Mouse (Mus musculus) neural tube, embryonic 13.5 days (tissue): ENCODE results near the gene Dnajc1. TPM values are rescaled to one million over a fixed set of nuclear protein-coding genes. Genes with fewer than 3 reads are reported as not detected.

Experiments
- ATAC-seq: fragments of 200-750 bp; cut with Nextera tagmentation; 2 replicates; pipeline ENCODE4 v1.8.0; 2017; ENCODE audit warnings: low read depth, mild to moderate bottlenecking, moderate TSS enrichment, moderate library complexity
- H3K27ac ChIP-seq: fragments of 300-500 bp; sonication (generic); replicated peaks from 2 replicates; pipeline ENCODE4 v1.5.1; 2015; ENCODE audit warnings: moderate library complexity, mild to moderate bottlenecking, inconsistent platforms
- H3K27me3 ChIP-seq: fragments of 300-500 bp; sonication (generic); 2 replicates; pipeline ENCODE4 v1.6.1; 2015; ENCODE audit warnings: mild to moderate bottlenecking, inconsistent platforms
- H3K36me3 ChIP-seq: fragments of 300-500 bp; sonication (generic); 2 replicates; pipeline ENCODE4 v1.6.1; 2015; ENCODE audit warnings: mild to moderate bottlenecking, inconsistent platforms
- H3K4me1 ChIP-seq: fragments of 300-500 bp; sonication (generic); replicated peaks from 2 replicates; pipeline ENCODE4 v1.6.1; 2015; ENCODE audit warnings: inconsistent platforms
- H3K4me2 ChIP-seq: fragments of 300-500 bp; sonication (generic); 2 replicates; pipeline ENCODE4 v1.6.1; 2015; ENCODE audit warnings: inconsistent platforms, mild to moderate bottlenecking, moderate library complexity
- H3K4me3 ChIP-seq: fragments of 300-500 bp; sonication (generic); 2 replicates; pipeline ENCODE4 v1.5.1; 2015; ENCODE audit warnings: mild to moderate bottlenecking, inconsistent platforms
- H3K9ac ChIP-seq: fragments of 300-500 bp; sonication (generic); 2 replicates; pipeline ENCODE4 v1.6.1; 2015; ENCODE audit warnings: moderate library complexity, mild to moderate bottlenecking, inconsistent platforms
- H3K9me3 ChIP-seq: fragments of 300-500 bp; sonication (generic); 2 replicates; pipeline ENCODE4 v1.6.1; 2016; ENCODE audit warnings: inconsistent platforms
- WGBS: fragments of 180-500 bp; shearing (Covaris S2); methylation state at CpG from one replicate; pipeline ENCODE4 v1.1.7; 2015; 5-methylcytosine and 5-hydroxymethylcytosine counted together
- polyA plus RNA-seq: library from polyadenylated mRNA; unstranded; fragments of >200 nt; fragmentation: Nextera tagmentation; extraction: Ambion mirVana; gene quantifications from 2 replicates; pipeline ENCODE4 v1.2.1, GENCODE M21; 2015

The Dnajc1 gene
- 23.4 and 24.2 TPM in 2 replicates for polyA plus RNA-seq

GRCm38 (mm10) chr2:18392331-18393021, at the start of gene Dnajc1:
Dnajc1 (minus strand) TSS chr2:18392830.
- Histone ChIP-seq H3K9me3 (no peaks in the 10 kb centered on the region), H3K9ac (peak within 1 kb of the TSS; percentile 92), H3K27ac (peak within 1 kb of the TSS; percentile 99), H3K4me2 (peak within 1 kb of the TSS; percentile 85), H3K27me3 (no peaks in the 10 kb centered on the region), H3K36me3 (no peaks in the 10 kb centered on the region), H3K4me3 (peak within 1 kb of the TSS; percentile 86), H3K4me1 (peaks cover 20% of the 10 kb centered on the region)
- peak; percentile 100 for ATAC-seq
- under 1% methylated on average over 63 of the region's 69 CpGs for WGBS

- H3K4me2 ChIP-seq = no peak overlapping the region
- 50% methylated on average over 6 of the region's 6 CpGs for WGBS
- no peak for ATAC-seq
- H3K36me3 ChIP-seq = no peaks in the 10 kb centered on the region
- no peaks in the 10 kb centered on the region for H3K4me1 ChIP-seq
- H3K9ac ChIP-seq = no peak overlapping the region
- no peaks in the 10 kb centered on the region for H3K9me3 ChIP-seq
- no peak overlapping the region for H3K4me3 ChIP-seq
- no peaks in the 10 kb centered on the region for H3K27me3 ChIP-seq
- no peak overlapping the region for H3K27ac ChIP-seq
Observed at GRCm38 (mm10) chr2:18441871-18442270, 49.2 kb upstream of the Dnajc1 start.

GRCm38 (mm10) chr2:18415242-18415641, 22.6 kb upstream of the Dnajc1 start:
- H3K9ac ChIP-seq = no peak overlapping the region
- no peaks in the 10 kb centered on the region for H3K36me3 ChIP-seq
- H3K27ac ChIP-seq = no peak overlapping the region
- no peaks in the 10 kb centered on the region for H3K9me3 ChIP-seq
- H3K27me3 ChIP-seq = no peaks in the 10 kb centered on the region
- H3K4me2 ChIP-seq = no peak overlapping the region
- H3K4me1 ChIP-seq = no peaks in the 10 kb centered on the region
- no peak overlapping the region for H3K4me3 ChIP-seq
- ATAC-seq = no peak
- WGBS = 95% methylated on average over 3 of the region's 3 CpGs

GRCm38 (mm10) chr2:18403679-18404078, 11.0 kb upstream of the Dnajc1 start:
- Histone ChIP-seq H3K9me3 (no peaks in the 10 kb centered on the region), H3K9ac (no peak overlapping the region), H3K36me3 (no peaks in the 10 kb centered on the region), H3K4me3 (no peak overlapping the region), H3K27me3 (no peaks in the 10 kb centered on the region), H3K4me2 (no peak overlapping the region), H3K4me1 (no peaks in the 10 kb centered on the region), H3K27ac (no peak overlapping the region)
- ATAC-seq = no peak
- 85% methylated on average over 1 of the region's 1 CpGs for WGBS

- H3K9ac ChIP-seq = no peak overlapping the region
- H3K9me3 ChIP-seq = no peaks in the 10 kb centered on the region
- H3K4me3 ChIP-seq = no peak overlapping the region
- no peaks in the 10 kb centered on the region for H3K27me3 ChIP-seq
- ATAC-seq = no peak
- H3K27ac ChIP-seq = no peak overlapping the region
- no peaks in the 10 kb centered on the region for H3K4me1 ChIP-seq
- no peaks in the 10 kb centered on the region for H3K36me3 ChIP-seq
- WGBS = 86% methylated on average over 2 of the region's 2 CpGs
- no peak overlapping the region for H3K4me2 ChIP-seq
Observed at GRCm38 (mm10) chr2:18401771-18402170, 9.1 kb upstream of the Dnajc1 start.

GRCm38 (mm10) chr2:18393022-18393519, 441 bp upstream of the Dnajc1 start:
- H3K27me3 ChIP-seq = no peaks in the 10 kb centered on the region
- no peaks in the 10 kb centered on the region for H3K36me3 ChIP-seq
- H3K27ac ChIP-seq = peak overlapping the region; percentile 99
- peak overlapping the region; percentile 86 for H3K4me3 ChIP-seq
- peak; percentile 28; the same call in 1 of the 2 replicates for ATAC-seq
- H3K9me3 ChIP-seq = no peaks in the 10 kb centered on the region
- peak overlapping the region; percentile 92 for H3K9ac ChIP-seq
- peaks cover 20% of the 10 kb centered on the region for H3K4me1 ChIP-seq
- peak overlapping the region; percentile 85 for H3K4me2 ChIP-seq
- WGBS = 60% methylated on average over 2 of the region's 2 CpGs

- under 1% methylated on average over 11 of the region's 11 CpGs for WGBS
- Histone ChIP-seq H3K9me3 (no peaks in the 10 kb centered on the region), H3K9ac (peak overlapping the region; percentile 92), H3K27ac (peak overlapping the region; percentile 99), H3K4me3 (peak overlapping the region; percentile 86), H3K4me2 (peak overlapping the region; percentile 85), H3K36me3 (no peaks in the 10 kb centered on the region), H3K4me1 (peaks cover 20% of the 10 kb centered on the region), H3K27me3 (no peaks in the 10 kb centered on the region)
- no peak; the same call in 1 of the 2 replicates for ATAC-seq
Observed at GRCm38 (mm10) chr2:18391861-18392260, 769 bp downstream of the Dnajc1 start.

- Histone ChIP-seq H3K36me3 (no peaks in the 10 kb centered on the region), H3K9me3 (no peaks in the 10 kb centered on the region), H3K4me3 (no peak overlapping the region), H3K9ac (no peak overlapping the region), H3K27me3 (no peaks in the 10 kb centered on the region), H3K27ac (no peak overlapping the region), H3K4me1 (peaks cover 20% of the 10 kb centered on the region), H3K4me2 (no peak overlapping the region)
- no peak for ATAC-seq
- WGBS = 92% methylated on average over 1 of the region's 1 CpGs
Observed at GRCm38 (mm10) chr2:18389631-18390030, 3.0 kb downstream of the Dnajc1 start.

- no peak overlapping the region for H3K27ac ChIP-seq
- no peak overlapping the region for H3K4me3 ChIP-seq
- H3K27me3 ChIP-seq = no peaks in the 10 kb centered on the region
- no peak overlapping the region for H3K4me2 ChIP-seq
- H3K9ac ChIP-seq = no peak overlapping the region
- no peaks in the 10 kb centered on the region for H3K4me1 ChIP-seq
- no peaks in the 10 kb centered on the region for H3K36me3 ChIP-seq
- no peak for ATAC-seq
- no peaks in the 10 kb centered on the region for H3K9me3 ChIP-seq
Observed at GRCm38 (mm10) chr2:18381662-18382061, 11.0 kb downstream of the Dnajc1 start.

GRCm38 (mm10) chr2:18372400-18373182, 20.0 kb downstream of the Dnajc1 start:
- Histone ChIP-seq H3K4me1 (no peaks in the 10 kb centered on the region), H3K4me3 (no peak overlapping the region), H3K27me3 (no peaks in the 10 kb centered on the region), H3K9ac (no peak overlapping the region), H3K36me3 (no peaks in the 10 kb centered on the region), H3K4me2 (no peak overlapping the region), H3K27ac (no peak overlapping the region), H3K9me3 (no peaks in the 10 kb centered on the region)
- WGBS = 70% methylated on average over 11 of the region's 11 CpGs
- ATAC-seq = no peak

- Histone ChIP-seq H3K9ac (no peak overlapping the region), H3K4me3 (no peak overlapping the region), H3K27ac (no peak overlapping the region), H3K27me3 (no peaks in the 10 kb centered on the region), H3K4me2 (no peak overlapping the region), H3K9me3 (peaks cover 1% of the 10 kb centered on the region; the same call in 1 of the 2 replicates), H3K36me3 (no peaks in the 10 kb centered on the region), H3K4me1 (no peaks in the 10 kb centered on the region)
- no peak for ATAC-seq
- 74% methylated on average over 4 of the region's 4 CpGs for WGBS
Observed at GRCm38 (mm10) chr2:18370794-18371498, 21.7 kb downstream of the Dnajc1 start.

GRCm38 (mm10) chr2:18364402-18364801, 28.2 kb downstream of the Dnajc1 start:
- WGBS = 98% methylated on average over 1 of the region's 1 CpGs
- no peak for ATAC-seq
- no peaks in the 10 kb centered on the region for H3K4me1 ChIP-seq
- H3K36me3 ChIP-seq = 0 out of 2 replicates have a peak, but pooled peaks cover 5% of the 10 kb centered on the region
- peaks cover 8% of the 10 kb centered on the region; the same call in 1 of the 2 replicates for H3K9me3 ChIP-seq
- no peak overlapping the region for H3K9ac ChIP-seq
- H3K27me3 ChIP-seq = no peaks in the 10 kb centered on the region
- no peak overlapping the region for H3K27ac ChIP-seq
- no peak overlapping the region for H3K4me3 ChIP-seq
- H3K4me2 ChIP-seq = no peak overlapping the region
